Mouse (Mus musculus) 416B (cell line): ENCODE measurements around the gene Atrx.

Experiments used
- DNase-seq: peaks from one replicate; pipeline ENCODE4 v3.0.0; 2011; ENCODE audit warnings: low read depth

Gene Atrx

DNA sequence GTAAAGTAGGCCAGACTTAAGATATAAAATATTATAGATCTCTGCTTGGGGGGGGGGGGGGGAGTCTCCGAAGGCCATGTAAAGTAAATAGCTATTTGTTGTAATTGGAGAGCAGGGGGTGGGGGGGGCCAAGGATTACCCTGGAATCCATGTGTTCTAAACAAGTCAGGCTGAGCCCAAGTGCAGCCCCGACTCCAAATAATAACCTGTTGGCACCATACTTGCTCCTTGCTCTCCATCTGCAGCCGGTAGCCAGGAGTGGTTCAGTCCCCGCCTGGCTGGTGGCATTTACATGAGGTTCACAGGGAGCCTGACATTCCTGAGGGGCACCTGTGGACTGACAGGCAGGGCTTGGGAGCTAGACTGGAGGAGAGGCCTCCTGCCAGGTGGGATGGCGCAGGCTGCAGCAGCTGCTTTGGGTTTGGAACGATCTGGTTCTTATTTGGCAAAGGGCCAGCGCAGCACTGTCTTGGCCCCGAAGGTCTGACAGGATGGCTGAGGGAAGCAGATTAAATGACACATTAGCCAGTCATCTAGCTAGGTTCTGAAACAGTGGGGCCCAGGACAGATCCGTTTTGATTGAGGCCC is 161.9 kb downstream of the Atrx start:
- peak; percentile 8 for DNase-seq

- DNase-seq: no peak
Observed at GRCm38 (mm10) chrX:105766013-105766412, 163.2 kb downstream of the Atrx start.

DNA sequence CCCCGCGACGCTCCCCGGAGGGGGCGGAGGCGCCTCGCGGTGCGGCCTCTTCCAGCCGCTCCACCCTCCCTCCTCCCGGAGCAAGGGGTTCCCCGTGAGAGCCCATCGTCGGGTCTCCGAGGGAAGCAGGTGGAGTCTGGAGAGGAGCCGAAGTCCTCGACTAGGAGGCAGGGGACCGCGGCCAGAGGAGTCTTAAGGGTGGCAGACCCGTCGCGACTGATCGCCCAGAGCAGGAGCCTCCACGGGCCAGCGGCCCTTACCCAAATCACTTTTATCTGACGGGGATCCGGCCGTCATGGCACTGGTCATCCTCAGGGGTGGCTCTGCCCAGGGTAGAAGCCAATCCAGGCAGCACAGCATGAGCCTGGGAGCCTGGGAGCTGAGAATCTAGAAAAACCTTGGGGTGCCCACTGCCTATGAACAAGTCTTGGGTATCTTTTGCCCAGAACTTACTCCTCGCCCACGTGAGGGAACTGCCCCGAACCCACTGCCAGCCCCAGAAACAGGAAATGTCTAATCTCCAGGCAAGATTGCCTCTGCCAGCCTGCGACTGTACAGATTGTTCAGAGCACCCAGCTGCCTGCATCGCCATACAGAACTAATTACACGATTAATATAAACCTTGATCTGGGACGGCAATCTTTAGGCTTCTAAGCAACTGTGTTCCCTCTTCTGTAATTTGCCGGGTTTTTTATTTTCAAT is 164.0 kb downstream of the Atrx start:
- DNase-seq: no peak

- DNase-seq: no peak
Observed at GRCm38 (mm10) chrX:105764162-105765004, 164.8 kb downstream of the Atrx start, which contains the start of gene Fgf16. Gene Fgf16 (plus strand): TSS chrX:105764279.

DNA sequence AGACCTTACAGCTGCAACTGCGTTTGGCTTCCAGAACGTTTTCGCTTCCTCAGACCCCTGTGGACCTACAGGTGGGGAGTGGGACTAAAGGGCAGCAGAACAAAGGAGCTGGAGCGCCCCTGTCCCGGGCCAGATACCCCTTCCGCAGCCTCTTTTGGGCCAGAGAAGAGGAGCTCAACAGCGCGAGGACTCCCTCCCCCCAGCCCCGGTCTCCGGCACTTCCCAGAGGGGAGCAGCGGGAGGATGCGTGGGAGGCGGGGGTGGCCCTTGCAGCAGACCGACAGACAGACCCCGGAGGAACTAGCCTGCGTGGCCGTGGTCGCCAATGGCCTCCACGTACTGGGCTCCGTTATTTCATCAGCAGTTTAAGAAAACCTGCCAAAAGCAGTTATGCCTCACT is 165.6 kb downstream of the Atrx start:
- no peak for DNase-seq

- DNase-seq: no peak
Observed at GRCm38 (mm10) chrX:105762847-105763527, 166.2 kb downstream of the Atrx start.
